Mouse (Mus musculus) kidney, adult 2 months (tissue): ENCODE results near the gene Nlgn1. TPM values are rescaled to one million over a fixed set of nuclear protein-coding genes. Genes with fewer than 3 reads are reported as not detected.

Source experiments
- DNase-seq: peaks from one replicate; pipeline ENCODE4 v3.0.0; 2021
- H3K27ac ChIP-seq: fragments of 200-500 bp; 2 replicates; pipeline ENCODE4 v1.5.1; 2012; ENCODE audit warnings: low read depth, low read length, control low read depth, inconsistent platforms; ENCODE audit not compliant: insufficient read depth
- H3K27me3 ChIP-seq: fragments of 200-500 bp; replicated peaks from 2 replicates; pipeline ENCODE4 v1.6.1; 2012; ENCODE audit warnings: mild to moderate bottlenecking, moderate library complexity, low read length, inconsistent platforms; ENCODE audit not compliant: control insufficient read depth, insufficient read depth
- H3K36me3 ChIP-seq: fragments of 200-500 bp; 2 replicates; pipeline ENCODE4 v1.6.1; 2012; ENCODE audit warnings: mild to moderate bottlenecking, moderate library complexity, low read length, inconsistent platforms; ENCODE audit not compliant: control insufficient read depth, insufficient read depth
- H3K4me1 ChIP-seq: fragments of 200-500 bp; 2 replicates; pipeline ENCODE4 v1.6.1; 2011; ENCODE audit warnings: low read length; ENCODE audit not compliant: control insufficient read depth, insufficient read depth
- H3K4me3 ChIP-seq: fragments of 200-500 bp; 2 replicates; pipeline ENCODE4 v1.5.1; 2011; ENCODE audit warnings: mild to moderate bottlenecking, low read depth, low read length, control low read depth; ENCODE audit not compliant: insufficient read depth
- CTCF ChIP-seq: fragments of 200-500 bp; conservative IDR thresholded peaks from 2 replicates; pipeline ENCODE4 v1.5.1; 2011; ENCODE audit warnings: low read depth, mild to moderate bottlenecking, control low read depth, low read length, moderate library complexity, mixed read lengths; ENCODE audit not compliant: insufficient read depth, insufficient read length
- POLR2A ChIP-seq: fragments of 200-500 bp; IDR thresholded peaks from one replicate; pipeline ENCODE4 v1.6.1; 2011; ENCODE audit warnings: low read depth, low read length, control low read depth
- WGBS: fragments of 180-500 bp; shearing (Covaris S2); methylation state at CpG from one replicate; pipeline ENCODE4 v1.1.7; 2018; 5-methylcytosine and 5-hydroxymethylcytosine counted together
- polyA plus RNA-seq: library from polyadenylated mRNA; depleted of rRNA; stranded (reverse); fragments of >200 nt; gene quantifications from 2 replicates; pipeline ENCODE4 v1.2.3, GENCODE M21; 2012

The Nlgn1 gene
- polyA plus RNA-seq, 1 experiment, result 0.08 TPM

DNA sequence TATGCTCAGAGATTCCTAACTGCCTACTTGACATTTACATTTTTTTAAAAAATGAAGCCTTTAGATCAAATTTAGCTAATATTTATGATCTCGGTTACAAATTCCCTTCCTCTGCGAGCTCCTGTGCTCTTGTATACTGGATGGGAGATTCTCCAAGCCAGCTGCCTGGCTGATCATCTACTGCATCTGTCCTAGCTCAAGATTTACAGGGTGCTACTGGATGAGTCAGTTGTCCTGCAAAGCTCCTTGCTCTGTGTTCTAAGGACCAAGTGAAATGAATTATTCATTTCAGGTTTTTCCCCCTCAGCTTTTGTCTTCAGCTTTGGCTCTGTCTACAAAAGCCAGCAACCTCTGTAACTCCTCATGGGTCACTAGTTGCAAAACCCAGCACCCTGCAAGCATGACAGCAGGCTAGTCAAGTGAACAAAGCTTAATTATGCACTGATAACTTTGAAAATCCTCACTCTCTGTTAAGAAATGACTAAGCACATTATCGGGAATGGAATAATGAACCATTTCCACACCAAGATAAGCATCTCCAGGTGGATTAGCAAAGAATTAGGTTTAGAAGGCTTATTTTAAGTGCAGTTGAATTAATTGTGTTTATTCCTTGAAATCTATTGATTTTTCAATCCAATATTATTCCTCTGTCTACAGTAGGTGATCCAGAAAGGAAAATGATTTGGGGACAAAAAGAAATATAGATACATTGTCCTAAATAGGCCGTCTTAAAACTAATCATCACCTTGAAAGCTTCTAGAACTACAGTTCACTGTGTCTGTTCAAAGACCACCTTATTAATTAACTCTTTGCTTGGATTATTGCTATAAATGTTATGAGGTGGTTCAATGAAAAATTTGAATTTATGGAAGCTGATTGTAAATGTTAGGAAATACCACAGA is 61.1 kb downstream of the Nlgn1 start:
- no peaks in the 10 kb centered on the region for H3K4me1 ChIP-seq
- H3K4me3 ChIP-seq, result no peak overlapping the region
- 67% methylated on average over 4 of the region's 4 CpGs for WGBS
- TF ChIP-seq CTCF (no peak), POLR2A (no peak)
- H3K27ac ChIP-seq, result no peak overlapping the region
- DNase-seq, result no peak
- no peaks in the 10 kb centered on the region; the same call in 1 of the 2 replicates for H3K27me3 ChIP-seq
- H3K36me3 ChIP-seq, result no peaks in the 10 kb centered on the region

DNA sequence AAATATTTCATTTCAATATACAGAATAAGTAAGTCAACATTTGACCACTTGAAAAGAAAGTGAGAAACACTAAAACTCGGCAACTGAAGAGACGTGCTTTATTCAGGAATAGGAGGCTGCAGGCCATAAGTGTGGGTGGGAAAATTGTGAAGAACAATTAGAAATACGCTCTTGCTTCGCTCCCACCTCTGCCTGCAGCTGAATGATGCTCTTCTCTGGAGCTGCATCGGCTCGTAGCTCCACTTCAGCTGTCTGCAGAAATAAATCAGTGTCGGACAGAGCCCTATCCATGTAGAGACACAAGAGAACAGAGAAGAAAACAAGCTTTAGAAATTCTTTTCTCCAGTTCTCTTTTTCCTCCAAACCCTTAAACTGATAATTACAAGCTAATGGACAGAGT is 85.7 kb downstream of the Nlgn1 start:
- DNase-seq, result no peak
- H3K4me1 ChIP-seq, result no peaks in the 10 kb centered on the region
- no peaks in the 10 kb centered on the region for H3K27me3 ChIP-seq
- WGBS, result 71% methylated on average over 7 of the region's 7 CpGs
- H3K4me3 ChIP-seq, result no peak overlapping the region
- H3K36me3 ChIP-seq, result no peaks in the 10 kb centered on the region
- H3K27ac ChIP-seq, result no peak overlapping the region
- TF ChIP-seq POLR2A (no peak), CTCF (no peak)

DNA sequence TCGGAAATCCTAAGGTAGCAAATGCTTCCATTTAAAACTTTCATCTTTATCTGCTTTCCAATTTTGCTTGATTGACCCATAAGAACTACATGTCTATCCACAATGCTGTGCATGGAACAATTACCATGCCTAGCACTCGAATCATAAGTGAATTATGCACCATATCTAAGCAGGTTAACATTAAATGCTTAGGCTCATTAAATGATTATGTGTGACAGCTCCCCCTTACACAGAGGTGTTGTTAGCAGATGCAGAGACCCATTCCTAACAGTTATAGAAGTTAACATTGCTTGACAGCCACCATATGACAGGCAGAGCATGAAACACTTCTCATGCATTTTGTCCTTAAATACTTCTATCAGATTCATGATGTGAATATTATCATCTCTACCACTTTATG is 89.0 kb downstream of the Nlgn1 start:
- H3K4me1 ChIP-seq, result no peaks in the 10 kb centered on the region
- WGBS, result 69% methylated on average over 2 of the region's 2 CpGs
- no peaks in the 10 kb centered on the region for H3K36me3 ChIP-seq

DNA sequence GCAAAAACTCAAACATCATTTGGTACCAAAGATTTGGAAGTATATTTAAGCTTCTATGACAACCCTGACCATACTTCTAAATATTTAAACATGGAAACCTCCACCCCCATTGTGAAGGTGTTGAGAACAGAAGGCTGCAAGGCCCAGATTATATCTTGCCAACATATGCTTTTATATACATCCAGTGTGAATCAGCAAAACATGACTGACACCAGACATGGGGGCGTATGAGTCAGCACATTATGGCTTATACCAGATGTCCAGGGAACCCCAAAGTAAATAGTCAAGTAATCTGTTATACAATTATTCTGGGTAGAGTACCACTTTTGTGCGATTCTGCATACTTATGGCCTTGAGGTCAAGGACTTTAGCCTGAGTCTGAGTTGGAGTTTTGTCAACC is 102.3 kb downstream of the Nlgn1 start:
- Histone ChIP-seq H3K4me3 (no peak overlapping the region), H3K36me3 (no peaks in the 10 kb centered on the region), H3K27me3 (no peaks in the 10 kb centered on the region), H3K4me1 (no peaks in the 10 kb centered on the region), H3K27ac (no peak overlapping the region)
- TF ChIP-seq CTCF (no peak), POLR2A (no peak)
- DNase-seq, result no peak
- 82% methylated on average over 2 of the region's 2 CpGs for WGBS

More for the DNA sequence above, 89.0 kb downstream of the Nlgn1 start:
- Histone ChIP-seq H3K4me3 (no peak overlapping the region), H3K27ac (no peak overlapping the region), H3K27me3 (no peaks in the 10 kb centered on the region)
- no peak for DNase-seq
- no peak for TF ChIP-seq POLR2A
- TF ChIP-seq CTCF, result no peak

DNA sequence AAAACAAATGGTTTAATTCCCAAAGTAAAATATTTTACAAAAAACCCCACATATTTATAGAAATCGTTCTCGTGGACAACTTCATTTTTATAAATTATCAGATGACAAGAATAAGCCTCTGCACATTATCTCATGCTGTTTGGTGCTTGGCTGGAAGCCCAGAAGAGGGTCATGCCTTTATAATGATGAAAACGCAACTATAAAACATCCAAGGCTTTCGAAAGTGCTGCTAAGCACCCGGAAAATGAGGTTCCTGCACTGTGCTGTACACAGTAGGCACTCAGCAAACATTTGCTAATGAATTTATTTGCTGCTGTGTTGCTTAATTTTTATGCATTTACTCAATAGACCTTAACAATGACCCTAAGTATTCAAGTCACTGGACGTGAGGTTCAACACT is 103.4 kb downstream of the Nlgn1 start:
- TF ChIP-seq CTCF, result no peak
- no peaks in the 10 kb centered on the region for H3K27me3 ChIP-seq
- H3K27ac ChIP-seq, result no peak overlapping the region
- 54% methylated on average over 6 of the region's 6 CpGs for WGBS
- no peaks in the 10 kb centered on the region for H3K4me1 ChIP-seq
- peak; percentile 39 for DNase-seq
- no peak overlapping the region for H3K4me3 ChIP-seq
- H3K36me3 ChIP-seq, result no peaks in the 10 kb centered on the region

DNA sequence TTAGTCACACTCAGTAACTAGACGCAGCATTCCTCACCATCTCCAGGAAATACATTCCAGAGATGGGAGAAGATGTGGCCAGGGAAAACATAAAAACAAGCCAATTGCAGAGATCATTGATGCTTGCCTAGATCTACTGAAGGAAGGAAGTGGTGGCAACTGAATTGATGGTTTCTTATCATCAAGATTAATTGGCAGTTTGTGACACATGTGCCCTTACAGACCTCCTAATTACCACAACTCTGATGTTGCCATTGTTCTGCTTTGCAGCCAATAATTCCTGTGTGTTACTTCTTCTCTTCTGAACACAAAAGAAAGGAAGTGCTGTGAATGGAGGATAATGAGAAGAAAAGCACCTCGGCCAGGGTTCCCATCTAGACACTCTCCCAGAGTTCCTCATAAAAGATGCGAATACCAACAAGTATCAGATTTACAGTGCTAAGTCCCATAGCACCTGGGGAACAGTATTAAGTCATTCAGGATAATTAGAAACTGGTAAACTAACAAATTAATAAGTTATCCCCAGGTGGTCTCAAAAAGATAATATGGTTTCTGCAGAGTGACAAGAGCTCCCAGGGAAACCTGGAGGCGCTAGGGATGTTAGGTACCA is 104.0 kb downstream of the Nlgn1 start:
- peak; percentile 24 for DNase-seq
- H3K27ac ChIP-seq, result no peak overlapping the region
- H3K27me3 ChIP-seq, result no peaks in the 10 kb centered on the region
- no peaks in the 10 kb centered on the region for H3K4me1 ChIP-seq
- H3K36me3 ChIP-seq, result no peaks in the 10 kb centered on the region
- TF ChIP-seq CTCF, result no peak
- TF ChIP-seq POLR2A, result no peak
- no peak overlapping the region for H3K4me3 ChIP-seq
- 57% methylated on average over 4 of the region's 4 CpGs for WGBS

DNA sequence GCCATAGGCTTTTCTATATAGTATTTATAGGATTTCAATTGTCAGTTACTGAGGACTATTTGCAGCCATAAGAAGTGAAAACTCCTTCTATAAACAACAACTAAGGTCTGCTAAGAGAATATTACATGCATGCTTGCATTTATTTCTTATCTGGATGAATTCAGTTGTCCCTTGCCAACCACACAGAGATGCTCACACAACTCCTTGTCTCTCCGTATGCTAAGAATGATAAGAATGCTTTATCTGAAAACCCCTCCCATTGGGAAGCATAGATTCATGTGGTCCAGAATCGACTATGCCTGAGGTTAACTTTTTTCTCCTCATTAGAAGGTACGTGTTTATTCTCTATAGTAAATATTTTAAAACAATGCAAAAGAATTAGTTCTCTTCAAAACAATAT is 108.8 kb downstream of the Nlgn1 start:
- no peaks in the 10 kb centered on the region for H3K4me1 ChIP-seq
- WGBS, result 85% methylated on average over 3 of the region's 3 CpGs
- H3K27me3 ChIP-seq, result no peaks in the 10 kb centered on the region
- no peaks in the 10 kb centered on the region for H3K36me3 ChIP-seq
- TF ChIP-seq CTCF, result no peak
- no peak for TF ChIP-seq POLR2A
- no peak overlapping the region for H3K27ac ChIP-seq
- H3K4me3 ChIP-seq, result no peak overlapping the region
- DNase-seq, result no peak

DNA sequence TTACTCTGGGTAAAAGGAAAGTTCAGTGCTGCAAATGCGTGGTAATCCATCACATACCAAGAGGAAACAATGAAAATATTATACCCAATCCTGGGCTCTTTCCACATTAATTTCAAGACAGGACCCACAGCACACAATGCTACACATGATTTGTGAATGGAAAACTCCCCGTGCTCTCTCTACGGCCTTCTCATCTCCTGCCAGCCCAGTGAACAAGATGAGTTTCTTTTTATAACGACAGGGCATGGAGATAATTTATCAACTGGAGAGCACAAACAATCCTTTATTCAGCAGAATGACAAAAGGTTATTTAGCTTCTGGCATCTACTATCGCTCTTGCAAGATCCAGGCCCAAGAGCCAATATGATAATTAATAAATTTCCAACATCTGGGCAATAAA is 116.0 kb downstream of the Nlgn1 start:
- no peak for TF ChIP-seq CTCF
- no peak for TF ChIP-seq POLR2A
- no peaks in the 10 kb centered on the region for H3K4me1 ChIP-seq
- no peaks in the 10 kb centered on the region for H3K36me3 ChIP-seq
- no peak overlapping the region for H3K27ac ChIP-seq
- H3K27me3 ChIP-seq, result no peaks in the 10 kb centered on the region
- H3K4me3 ChIP-seq, result no peak overlapping the region
- 34% methylated on average over 5 of the region's 5 CpGs for WGBS
- peak; percentile 22 for DNase-seq
